ENCODE assay signal across 18 mouse cellular contexts in the genomic region with DNA sequence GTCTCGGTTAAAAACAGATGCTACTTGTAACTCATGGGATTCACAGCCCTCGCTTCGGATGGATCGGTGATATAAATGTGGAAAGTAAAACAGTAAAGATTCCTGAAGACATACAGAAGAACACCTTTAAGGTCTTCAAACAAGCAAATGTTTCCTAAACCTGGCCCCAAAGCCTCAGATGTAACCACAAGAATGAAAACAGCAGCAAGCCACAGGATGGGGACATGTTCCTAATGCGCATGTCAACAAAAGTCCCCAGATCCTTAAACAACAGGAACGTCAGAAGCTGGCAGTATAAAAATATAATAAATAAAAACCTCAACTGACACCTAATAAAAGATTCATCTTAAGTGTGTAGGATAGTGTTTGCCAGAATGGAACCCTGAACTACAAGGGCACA.
"Had no signal": no experiment of that assay in that cellular context is flagged by ENCODE, and none has a peak within 500 bp of the region (broad histone marks: within the 10 kb centered on the region; RNA-seq: fewer than 3 reads in every experiment).

No protein-coding gene starts in this region.

- H3K9ac ChIP-seq: limb, embryonic 13.5 days; liver, embryonic 12.5 days; liver, embryonic 15.5 days; midbrain, embryonic 12.5 days had no signal

- DNase-seq: kidney, adult 11 months; kidney, adult 8-10 months; kidney, postnatal 25 days; layer of hippocampus, adult 9-11 months; liver; lung, adult 18-20 months; thymus, adult 2 months; thymus, postnatal 36 days had no signal

- H3K4me3 ChIP-seq: layer of hippocampus, adult 2 months; limb, embryonic 10.5 days; limb, embryonic 13.5 days; liver, embryonic 12.5 days; liver, embryonic 15.5 days; midbrain, embryonic 12.5 days; myocyte had no signal

- ATAC-seq: liver, embryonic 12.5 days; midbrain, embryonic 16.5 days had no signal

- H3K36me3 ChIP-seq: limb, embryonic 10.5 days; midbrain, embryonic 12.5 days had no signal

- H3K4me1 ChIP-seq: limb, embryonic 10.5 days; liver, embryonic 15.5 days; midbrain, embryonic 12.5 days had no signal

- H3K27me3 ChIP-seq: limb, embryonic 13.5 days; liver, embryonic 12.5 days; liver, embryonic 15.5 days; midbrain, embryonic 12.5 days had no signal

- H3K4me2 ChIP-seq: limb, embryonic 13.5 days; liver, embryonic 12.5 days; liver, embryonic 15.5 days; midbrain, embryonic 12.5 days had no signal

- H3K9me3 ChIP-seq: limb, embryonic 10.5 days; limb, embryonic 13.5 days; liver, embryonic 12.5 days; liver, embryonic 15.5 days; midbrain, embryonic 12.5 days had no signal

- H3K27ac ChIP-seq: layer of hippocampus, adult 2 months; limb, embryonic 10.5 days; limb, embryonic 13.5 days; liver, embryonic 12.5 days; liver, embryonic 15.5 days; macrophage; midbrain, embryonic 12.5 days; stomach, postnatal 0 days had no signal
